Mouse (Mus musculus): ENCODE data around the gene Lrrc4c. TPM values are rescaled to one million over a fixed set of nuclear protein-coding genes. Genes with fewer than 3 reads are reported as not detected.

Lrrc4c gene
- not detected for polyA plus RNA-seq (2017; shearing (Covaris generic))

DNA sequence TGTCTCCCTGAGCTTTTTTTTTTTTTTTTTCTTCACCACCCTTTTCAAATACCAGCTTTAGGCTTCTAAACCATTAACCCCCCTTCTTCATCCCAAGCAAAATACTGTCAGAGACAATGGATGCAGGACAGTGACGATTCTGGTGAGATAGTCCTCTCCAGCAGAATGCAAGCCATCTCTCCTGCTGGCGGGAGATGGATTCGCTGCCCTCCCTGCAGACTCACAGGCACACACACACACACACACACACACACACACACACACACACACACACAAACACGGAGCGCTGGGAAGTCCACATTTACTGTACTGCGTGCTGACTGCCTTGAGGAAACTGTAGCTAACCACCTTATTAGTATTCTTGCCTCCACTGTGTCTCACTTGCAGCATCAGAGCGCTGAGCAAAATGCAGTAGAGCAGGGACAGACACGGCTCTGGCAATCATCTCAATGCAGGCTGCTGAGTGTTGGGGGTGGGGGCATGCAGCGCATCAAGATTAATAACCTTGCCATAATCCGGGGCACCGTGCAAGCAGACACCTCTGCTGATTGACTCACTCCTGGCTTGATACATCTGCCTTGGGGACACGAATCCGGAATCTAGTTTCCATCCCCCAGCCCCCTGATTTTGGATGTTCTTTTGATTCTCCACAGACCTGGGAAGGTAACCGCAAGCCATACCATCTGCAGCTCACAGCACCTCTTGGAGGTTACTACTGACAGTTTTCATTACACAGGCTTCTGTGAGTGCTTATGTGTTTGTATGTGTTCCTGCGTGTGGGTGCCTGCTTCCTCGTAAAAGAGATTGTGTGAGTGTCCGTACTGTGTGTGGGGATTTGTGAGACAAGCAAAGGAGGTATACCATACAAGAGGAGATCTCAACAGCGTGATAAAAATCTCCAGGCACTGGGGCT lies at the start of gene Lrrc4c:
Lrrc4c (plus strand) TSS at position 783 of the 913 bp plus-strand sequence.

All from activated CD4-positive, CD25-positive, alpha-beta regulatory T cell (primary cell).